Mouse (Mus musculus) olfactory bulb, adult 2 months (tissue): Measurements from ENCODE around the gene Tnfrsf21.

Experiments used
- CTCF ChIP-seq: fragments of 200-500 bp; IDR thresholded peaks from 2 replicates; pipeline ENCODE4 v1.5.1; 2012; ENCODE audit warnings: low read depth, mild to moderate bottlenecking, low read length, moderate library complexity; ENCODE audit not compliant: insufficient read depth
- POLR2A ChIP-seq: fragments of 200-500 bp; IDR thresholded peaks from 2 replicates; pipeline ENCODE4 v1.6.1; 2012; ENCODE audit warnings: mild to moderate bottlenecking, low read depth, low read length, moderate library complexity; ENCODE audit not compliant: insufficient read depth

- TF ChIP-seq CTCF (no peak), POLR2A (no peak)
These were observed 120.4 kb downstream of the Tnfrsf21 start for GRCm38 (mm10) chr17:43136720-43137119.
